Mouse (Mus musculus) thymus, adult 2 months (tissue): ENCODE data around the gene Stxbp4.

Experiments
- CTCF ChIP-seq: fragments of 200-500 bp; IDR thresholded peaks from 2 replicates; pipeline ENCODE4 v1.5.1; 2012; ENCODE audit warnings: mild to moderate bottlenecking, control low read depth, low read length, moderate library complexity, borderline replicate concordance; ENCODE audit not compliant: control insufficient read depth, poor library complexity, insufficient read depth; ENCODE audit errors: extremely low read depth
- POLR2A ChIP-seq: fragments of 200-500 bp; IDR thresholded peaks from 2 replicates; pipeline ENCODE4 v1.6.1; 2012; ENCODE audit warnings: mild to moderate bottlenecking, low read length, control low read depth, moderate library complexity; ENCODE audit not compliant: control insufficient read depth, poor library complexity, insufficient read depth; ENCODE audit errors: extremely low read depth

- no peak for TF ChIP-seq CTCF
- no peak for TF ChIP-seq POLR2A
These were observed 29.0 kb upstream of the Stxbp4 start for GRCm38 (mm10) chr11:90666916-90667315.
